Mouse (Mus musculus) limb, embryonic 11.5 days (tissue): Measurements from ENCODE around the gene H2-Eb2. TPM values are rescaled to one million over a fixed set of nuclear protein-coding genes. Genes with fewer than 3 reads are reported as not detected.

ENCODE experiments used
- ATAC-seq: fragments of 200-750 bp; cut with Nextera tagmentation; 2 replicates; pipeline ENCODE4 v1.8.0; 2017; ENCODE audit warnings: low read depth; ENCODE audit not compliant: insufficient number of reproducible peaks, low FRiP score, low TSS enrichment
- DNase-seq: peaks from one replicate; pipeline ENCODE4 v3.0.0-alpha.2; 2015; ENCODE audit warnings: low spot score
- H3K27ac ChIP-seq: fragments of 300-500 bp; sonication (generic); replicated peaks from 2 replicates; pipeline ENCODE4 v1.5.1; 2014; ENCODE audit warnings: low read depth, mild to moderate bottlenecking, low read length
- H3K27me3 ChIP-seq: fragments of 300-500 bp; sonication (generic); 2 replicates; pipeline ENCODE4 v1.6.1; 2014; ENCODE audit warnings: mild to moderate bottlenecking, low read length, mixed read lengths; ENCODE audit not compliant: control insufficient read depth, insufficient read depth
- H3K36me3 ChIP-seq: fragments of 300-500 bp; sonication (generic); 2 replicates; pipeline ENCODE4 v1.6.1; 2014; ENCODE audit warnings: mild to moderate bottlenecking, low read length, moderate library complexity, mixed read lengths; ENCODE audit not compliant: control insufficient read depth, insufficient read depth
- H3K4me1 ChIP-seq: fragments of 300-500 bp; sonication (generic); 2 replicates; pipeline ENCODE4 v1.6.1; 2014; ENCODE audit warnings: low read length, mixed read lengths; ENCODE audit not compliant: control insufficient read depth, insufficient read depth
- H3K4me2 ChIP-seq: fragments of 300-500 bp; sonication (generic); 2 replicates; pipeline ENCODE4 v1.6.1; 2014; ENCODE audit warnings: low read depth, mild to moderate bottlenecking, moderate library complexity; ENCODE audit not compliant: severe bottlenecking
- H3K4me3 ChIP-seq: fragments of 300-500 bp; sonication (generic); 2 replicates; pipeline ENCODE4 v1.5.1; 2014; ENCODE audit warnings: low read depth, low read length
- H3K9ac ChIP-seq: fragments of 300-500 bp; sonication (generic); 2 replicates; pipeline ENCODE4 v1.6.1; 2014; ENCODE audit warnings: mild to moderate bottlenecking, low read length
- H3K9me3 ChIP-seq: fragments of 300-500 bp; sonication (generic); 2 replicates; pipeline ENCODE4 v1.6.1; 2016; ENCODE audit warnings: low read length; ENCODE audit not compliant: control insufficient read depth
- WGBS: fragments of 180-500 bp; shearing (Covaris S2); extraction: QIAGEN DNeasy Blood & Tissue Kit; methylation state at CpG from one replicate; pipeline ENCODE4 v1.1.7; 2014; 5-methylcytosine and 5-hydroxymethylcytosine counted together
- polyA plus RNA-seq: library from polyadenylated mRNA; unstranded; fragments of >200 nt; fragmentation: Nextera tagmentation; extraction: Ambion mirVana; gene quantifications from 2 replicates; pipeline ENCODE4 v1.2.1, GENCODE M21; 2014

H2-Eb2 gene
- polyA plus RNA-seq, 1 experiment from 2014 or later = 0.07 TPM

DNA sequence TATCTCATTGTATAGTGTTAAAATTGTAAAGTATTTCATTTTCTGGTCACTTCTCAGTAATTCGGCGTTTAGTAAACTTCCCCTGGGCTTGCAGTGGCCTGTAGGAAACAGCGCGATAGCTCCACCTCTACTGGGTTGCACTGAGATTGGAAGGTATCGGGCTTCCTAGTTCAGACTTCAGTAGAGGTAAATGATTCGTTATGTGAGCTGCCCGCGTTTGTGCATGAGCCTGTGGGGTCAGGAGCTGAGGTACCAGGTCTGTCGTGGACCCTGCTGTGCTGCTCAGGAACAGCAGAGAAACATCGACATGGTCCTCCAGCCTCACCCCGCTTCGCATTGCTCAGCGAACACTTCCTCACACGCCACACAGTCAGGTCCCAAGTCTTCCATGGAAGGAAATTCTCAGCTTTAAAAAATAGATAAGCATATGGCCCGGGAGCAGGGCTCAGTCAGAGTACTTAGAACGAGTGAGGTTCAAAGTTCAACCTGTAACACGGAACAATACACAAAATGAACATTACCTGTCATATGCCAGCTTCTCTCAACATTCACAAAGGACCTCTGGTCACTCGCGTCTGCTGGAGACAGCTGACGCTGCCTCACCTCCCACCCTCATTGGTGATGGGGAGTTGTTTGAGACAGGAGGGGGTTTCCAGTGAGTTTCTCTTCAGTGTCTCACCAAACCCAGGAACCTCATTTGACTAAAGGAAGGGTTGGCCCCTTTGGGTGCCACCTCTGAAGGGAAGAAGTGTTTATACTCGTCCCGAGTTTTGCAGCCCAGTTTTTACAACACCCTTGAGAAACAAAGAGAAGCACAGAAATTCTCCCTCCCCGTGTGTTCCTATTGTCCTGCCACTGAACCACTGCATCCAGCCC lies 24.5 kb upstream of the H2-Eb2 start:
- DNase-seq (no peak), ATAC-seq (no peak)
- Histone ChIP-seq H3K4me3 (no peak overlapping the region), H3K9ac (no peak overlapping the region), H3K4me2 (no peak overlapping the region), H3K9me3 (no peaks in the 10 kb centered on the region), H3K27me3 (no peaks in the 10 kb centered on the region), H3K4me1 (no peaks in the 10 kb centered on the region), H3K36me3 (no peaks in the 10 kb centered on the region), H3K27ac (no peak overlapping the region)
- WGBS = 74% methylated on average over 23 of the region's 23 CpGs

GRCm38 (mm10) chr17:34301670-34302190 lies 23.7 kb upstream of the H2-Eb2 start:
- 89% methylated on average over 4 of the region's 4 CpGs for WGBS
- Histone ChIP-seq H3K9ac (no peak overlapping the region), H3K4me3 (no peak overlapping the region), H3K27ac (no peak overlapping the region), H3K9me3 (no peaks in the 10 kb centered on the region), H3K27me3 (no peaks in the 10 kb centered on the region), H3K36me3 (no peaks in the 10 kb centered on the region), H3K4me1 (no peaks in the 10 kb centered on the region), H3K4me2 (no peak overlapping the region)
- DNase-seq (no peak), ATAC-seq (no peak)

DNA sequence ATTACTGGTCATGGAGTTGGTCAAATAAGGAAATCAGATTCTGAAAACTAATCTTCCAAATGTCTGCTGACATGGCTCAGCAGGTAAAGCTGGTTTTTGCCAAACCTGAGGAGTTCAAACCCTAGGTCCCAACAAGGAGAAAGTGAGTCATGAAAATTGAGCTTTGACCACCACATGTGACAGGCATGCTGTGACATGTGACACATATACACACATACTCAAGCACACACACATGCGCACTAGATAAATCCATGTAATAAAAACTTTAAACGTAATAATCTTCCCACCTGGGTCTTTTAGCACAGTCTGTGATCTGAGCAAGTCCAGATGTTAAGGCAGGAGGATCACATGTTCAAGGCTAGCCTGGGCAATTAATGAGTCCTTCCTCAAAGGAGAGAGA lies 21.7 kb upstream of the H2-Eb2 start:
- 76% methylated on average over 2 of the region's 2 CpGs for WGBS
- DNase-seq = no peak
- no peaks in the 10 kb centered on the region for H3K9me3 ChIP-seq

DNA sequence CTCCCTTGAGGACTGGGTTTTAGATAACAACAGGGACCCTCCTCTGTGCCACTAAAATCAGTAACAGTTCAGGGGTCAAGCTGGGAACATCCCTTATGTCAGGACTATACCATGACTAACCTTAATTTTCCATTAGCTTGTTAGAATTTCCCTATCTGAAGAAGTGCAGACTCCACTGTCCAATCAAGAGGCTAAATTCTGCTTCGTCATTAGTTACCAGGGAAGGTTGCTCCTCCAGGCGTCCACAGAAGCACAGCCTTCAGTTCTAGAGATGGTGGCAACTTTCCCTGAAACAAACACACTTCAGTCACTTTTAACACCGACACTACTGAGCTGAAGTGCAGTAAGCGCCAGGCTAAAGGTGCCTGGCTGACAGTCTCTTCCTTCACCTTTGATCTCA lies 20.7 kb upstream of the H2-Eb2 start:
- H3K9ac ChIP-seq = no peak overlapping the region
- H3K27ac ChIP-seq = no peak overlapping the region
- no peak for ATAC-seq
- no peak overlapping the region for H3K4me2 ChIP-seq
- peak; percentile 39 for DNase-seq
- no peak overlapping the region for H3K4me3 ChIP-seq
- no peaks in the 10 kb centered on the region for H3K9me3 ChIP-seq
- no peaks in the 10 kb centered on the region for H3K36me3 ChIP-seq
- no peaks in the 10 kb centered on the region for H3K27me3 ChIP-seq
- no peaks in the 10 kb centered on the region for H3K4me1 ChIP-seq
- WGBS = 12% methylated on average over 4 of the region's 4 CpGs

More for the DNA sequence above, 21.7 kb upstream of the H2-Eb2 start:
- H3K4me2 ChIP-seq = no peak overlapping the region
- no peak overlapping the region for H3K27ac ChIP-seq
- H3K4me3 ChIP-seq = no peak overlapping the region
- ATAC-seq = no peak
- H3K4me1 ChIP-seq = no peaks in the 10 kb centered on the region
- no peaks in the 10 kb centered on the region for H3K36me3 ChIP-seq
- no peak overlapping the region for H3K9ac ChIP-seq
- H3K27me3 ChIP-seq = no peaks in the 10 kb centered on the region

DNA sequence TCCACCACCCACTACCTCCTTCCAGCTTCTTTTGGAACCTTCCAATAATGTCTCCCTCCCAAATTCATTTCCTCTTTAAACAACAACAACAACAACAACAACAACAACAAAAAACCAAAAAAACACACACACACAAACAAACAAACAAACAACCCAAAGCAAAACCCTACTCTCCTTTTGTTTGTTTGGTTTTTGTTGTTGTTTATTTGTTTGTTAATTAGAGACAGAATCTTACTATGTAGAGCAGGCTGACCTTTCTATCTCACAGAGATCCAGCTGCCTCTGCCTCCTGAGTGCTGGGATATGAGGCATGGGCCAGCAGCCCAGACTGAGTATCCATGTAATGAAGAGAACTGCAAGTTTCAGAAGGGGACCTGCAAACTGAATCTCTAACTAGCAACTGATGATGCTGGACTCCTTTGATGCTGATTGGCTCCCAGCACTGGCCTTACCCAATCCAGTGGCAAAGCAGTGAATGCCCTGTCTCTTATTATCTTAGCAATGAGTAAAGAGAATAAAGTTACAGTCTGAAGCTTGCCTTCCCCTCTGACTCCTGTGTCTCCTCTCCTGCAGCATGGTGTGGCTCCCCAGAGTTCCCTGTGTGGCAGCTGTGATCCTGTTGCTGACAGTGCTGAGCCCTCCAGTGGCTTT lies 20.0 kb upstream of the H2-Eb2 start, which contains the start of gene H2-Eb1:
TSS of gene H2-Eb1 (plus strand) at position 488 of the 651 bp plus-strand sequence.
- ATAC-seq (peak; percentile 39; the same call in 1 of the 2 replicates), DNase-seq (peak; percentile 84)
- no peaks in the 10 kb centered on the region for H3K36me3 ChIP-seq
- no peak within 1 kb of the TSS for H3K27ac ChIP-seq
- no peak within 1 kb of the TSS for H3K9ac ChIP-seq
- H3K4me1 ChIP-seq = no peaks in the 10 kb centered on the region
- H3K9me3 ChIP-seq = no peaks in the 10 kb centered on the region
- no peak within 1 kb of the TSS for H3K4me2 ChIP-seq
- H3K27me3 ChIP-seq = no peaks in the 10 kb centered on the region
- H3K4me3 ChIP-seq = no peak within 1 kb of the TSS

DNA sequence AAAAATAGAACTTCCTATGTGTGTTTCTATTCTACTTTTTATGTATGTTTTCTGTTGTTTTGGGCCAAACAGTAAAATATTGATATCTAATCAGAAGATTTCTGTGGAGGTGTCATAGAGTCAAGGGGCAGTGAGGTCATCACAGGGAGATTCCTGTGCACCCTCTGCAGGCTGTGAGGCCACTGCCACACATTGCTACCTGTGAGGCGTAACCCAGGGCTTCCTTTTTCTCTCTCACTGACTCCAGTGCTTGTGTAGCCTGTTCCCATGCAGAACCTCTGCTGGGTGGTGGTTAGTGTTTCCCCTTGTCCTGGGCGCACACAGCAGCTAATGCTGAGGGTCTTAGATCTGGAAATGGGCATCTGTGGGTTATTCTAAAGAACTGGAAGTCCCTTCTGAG lies 19.1 kb upstream of the H2-Eb2 start:
- H3K9ac ChIP-seq = no peak overlapping the region
- no peak overlapping the region for H3K4me2 ChIP-seq
- WGBS = 83% methylated on average over 2 of the region's 2 CpGs
- no peaks in the 10 kb centered on the region for H3K27me3 ChIP-seq
- H3K27ac ChIP-seq = no peak overlapping the region
- H3K9me3 ChIP-seq = no peaks in the 10 kb centered on the region
- no peaks in the 10 kb centered on the region for H3K4me1 ChIP-seq
- no peak overlapping the region for H3K4me3 ChIP-seq
- DNase-seq = no peak
- no peaks in the 10 kb centered on the region for H3K36me3 ChIP-seq
- no peak for ATAC-seq

GRCm38 (mm10) chr17:34307216-34307615 lies 18.2 kb upstream of the H2-Eb2 start:
- Histone ChIP-seq H3K36me3 (no peaks in the 10 kb centered on the region), H3K4me2 (no peak overlapping the region), H3K4me3 (no peak overlapping the region), H3K4me1 (no peaks in the 10 kb centered on the region), H3K27me3 (no peaks in the 10 kb centered on the region), H3K9ac (no peak overlapping the region), H3K9me3 (no peaks in the 10 kb centered on the region), H3K27ac (no peak overlapping the region)
- no peak for ATAC-seq
- DNase-seq = no peak

- Histone ChIP-seq H3K9ac (no peak overlapping the region), H3K27ac (no peak overlapping the region), H3K9me3 (no peaks in the 10 kb centered on the region), H3K4me3 (no peak overlapping the region), H3K36me3 (no peaks in the 10 kb centered on the region), H3K4me1 (no peaks in the 10 kb centered on the region), H3K4me2 (no peak overlapping the region), H3K27me3 (no peaks in the 10 kb centered on the region)
- ATAC-seq (no peak), DNase-seq (no peak)
- WGBS = 78% methylated on average over 4 of the region's 4 CpGs
Observed at GRCm38 (mm10) chr17:34308161-34308560, 17.3 kb upstream of the H2-Eb2 start.
